10 mouse cellular contexts compared by ENCODE assay signal in genomic region chr10:7839551-7840352, GRCm38 (mm10). TPM values are rescaled to one million over a fixed set of nuclear protein-coding genes. Genes with fewer than 3 reads are reported as not detected.
A peak's percentile ranks its signal among the peaks of the same experiment; 100 is the strongest.
DNase-seq lines count a peak whose midpoint lies in the region; ATAC-seq and TF ChIP-seq lines count a peak whose summit lies in the region.
"Had no signal": no experiment of that assay in that cellular context is flagged by ENCODE, and none has a peak within 500 bp of the region (broad histone marks: within the 10 kb centered on the region; RNA-seq: fewer than 3 reads in every experiment).

No protein-coding gene starts in this region.

- no peak overlapping the region for H3K9ac ChIP-seq in forebrain, embryonic 14.5 days (ENCODE audit: low read length)
- no peak overlapping the region for H3K9ac ChIP-seq in forebrain, postnatal 0 days
- H3K9ac ChIP-seq in midbrain, embryonic 13.5 days (replicated peaks), result no peak overlapping the region
- H3K9ac ChIP-seq: limb, embryonic 12.5 days had no signal

- no peaks in the 10 kb centered on the region for H3K4me1 ChIP-seq in forebrain, embryonic 14.5 days (ENCODE audit: control insufficient read depth, insufficient read depth, low read length)
- no peaks in the 10 kb centered on the region for H3K4me1 ChIP-seq in forebrain, postnatal 0 days (ENCODE audit: insufficient read depth)
- no peaks in the 10 kb centered on the region for H3K4me1 ChIP-seq in midbrain, embryonic 13.5 days (replicated peaks)

- intact Hi-C loops in heart, postnatal 14 days (cut with DNase I), result no loop called here

- H3K36me3 ChIP-seq in forebrain, embryonic 14.5 days (ENCODE audit: control insufficient read depth, insufficient read depth, low read length), result no peaks in the 10 kb centered on the region
- no peaks in the 10 kb centered on the region for H3K36me3 ChIP-seq in forebrain, postnatal 0 days (ENCODE audit: insufficient read depth)
- H3K36me3 ChIP-seq in midbrain, embryonic 13.5 days, result no peaks in the 10 kb centered on the region
- H3K36me3 ChIP-seq: limb, embryonic 12.5 days had no signal

- no peak overlapping the region for H3K4me2 ChIP-seq in forebrain, embryonic 14.5 days (ENCODE audit: low read length)
- no peak overlapping the region for H3K4me2 ChIP-seq in forebrain, postnatal 0 days (ENCODE audit: low read depth)
- no peak overlapping the region for H3K4me2 ChIP-seq in midbrain, embryonic 13.5 days (replicated peaks)
- H3K4me2 ChIP-seq: limb, embryonic 12.5 days had no signal

- no peak for DNase-seq in forebrain, embryonic 14.5 days (ENCODE audit: low spot score)
- no peak for DNase-seq in forebrain, postnatal 0 days
- peak; percentile 16 for DNase-seq in urinary bladder, postnatal 14 days (ENCODE audit: low spot score)
- DNase-seq in urinary bladder, postnatal 25 days (ENCODE audit: low spot score), result no peak
- peak; percentile 18 to 32 for DNase-seq in heart, postnatal 14 days
- DNase-seq in Muller cell, postnatal 12 days (ENCODE audit: inconsistent ontology term), result no peak

- no peak for TF ChIP-seq CTCF in forebrain, postnatal 0 days (IDR thresholded peaks at IDR 0.05; ENCODE audit: low read depth)

- WGBS in forebrain, embryonic 14.5 days, result 82% methylated on average over 22 of the region's 22 CpGs
- 69% methylated on average over 22 of the region's 22 CpGs for WGBS in forebrain, postnatal 0 days
- 91% methylated on average over 22 of the region's 22 CpGs for WGBS in midbrain, embryonic 13.5 days

- no peak overlapping the region for H3K27ac ChIP-seq in forebrain, embryonic 14.5 days (ENCODE audit: low read depth, low read length)
- H3K27ac ChIP-seq in forebrain, postnatal 0 days (ENCODE audit: low read depth, low read length), result no peak overlapping the region
- H3K27ac ChIP-seq in midbrain, embryonic 13.5 days, result no peak overlapping the region
- H3K27ac ChIP-seq: limb, embryonic 12.5 days had no signal

- peak; percentile 4; the same call in 1 of the 2 replicates for ATAC-seq in forebrain, embryonic 14.5 days
- no peak for ATAC-seq in forebrain, postnatal 0 days
- ATAC-seq in megakaryocyte, adult 5-6 weeks (ENCODE audit: poor library complexity, severe bottlenecking), result no peak
- no peak for ATAC-seq in midbrain, embryonic 13.5 days

- no peaks in the 10 kb centered on the region for H3K27me3 ChIP-seq in forebrain, embryonic 14.5 days (replicated peaks; ENCODE audit: control insufficient read depth, insufficient read depth, low read length)
- no peaks in the 10 kb centered on the region for H3K27me3 ChIP-seq in forebrain, postnatal 0 days (ENCODE audit: insufficient read depth, low read length)
- no peaks in the 10 kb centered on the region for H3K27me3 ChIP-seq in midbrain, embryonic 13.5 days

- H3K4me3 ChIP-seq in forebrain, embryonic 14.5 days (ENCODE audit: low read depth, low read length), result no peak overlapping the region
- H3K4me3 ChIP-seq in forebrain, postnatal 0 days (ENCODE audit: low read depth, low read length), result no peak overlapping the region
- H3K4me3 ChIP-seq in midbrain, embryonic 13.5 days (replicated peaks), result no peak overlapping the region
- H3K4me3 ChIP-seq: limb, embryonic 12.5 days had no signal

- no peaks in the 10 kb centered on the region for H3K9me3 ChIP-seq in forebrain, embryonic 14.5 days (replicated peaks; ENCODE audit: control insufficient read depth, low read length)
- H3K9me3 ChIP-seq in forebrain, postnatal 0 days (ENCODE audit: low read length), result no peaks in the 10 kb centered on the region
- H3K9me3 ChIP-seq in midbrain, embryonic 13.5 days, result no peaks in the 10 kb centered on the region
- H3K9me3 ChIP-seq: limb, embryonic 12.5 days had no signal

RNA-seq across cellular contexts. Expression of gene Zc3h12d, which starts 7.5 kb away (rescaled TPM):
- polyA plus RNA-seq in forebrain, embryonic 14.5 days (2014; fragmentation: Nextera tagmentation; extraction: Ambion mirVana), result 0.05 TPM in 1 of 2 replicates, not detected in the other
- 0.08 and 0.24 TPM in 2 replicates for total RNA-seq in forebrain, postnatal 0 days (2014; rRNA removed)
- polyA plus RNA-seq in forebrain, postnatal 0 days (2015; fragmentation: Nextera tagmentation; extraction: Ambion mirVana), result 0.09 and 0.21 TPM in 2 replicates
- under 1 TPM; 0.24 to 0.29 TPM for total RNA-seq in heart, postnatal 14 days (2021)
- total RNA-seq in megakaryocyte, adult 5-6 weeks (2015), result 5.3 and 7.3 TPM in 2 replicates
- total RNA-seq in megakaryocyte, adult 5-6 weeks (2017), result 9.3 and 11.3 TPM in 2 replicates
- polyA plus RNA-seq in midbrain, embryonic 13.5 days (2015; fragmentation: Nextera tagmentation; extraction: Ambion mirVana), result 0.08 and 0.10 TPM in 2 replicates
- polyA plus RNA-seq: C2C12 had no signal

RNA-seq across cellular contexts. Expression of gene Ppil4, which starts 47.1 kb away (rescaled TPM):
- 47.6 and 53.7 TPM in 2 replicates for polyA plus RNA-seq in forebrain, embryonic 14.5 days (2014; fragmentation: Nextera tagmentation; extraction: Ambion mirVana)
- 37.5 and 49.6 TPM in 2 replicates for total RNA-seq in forebrain, postnatal 0 days (2014; rRNA removed)
- polyA plus RNA-seq in forebrain, postnatal 0 days (2015; fragmentation: Nextera tagmentation; extraction: Ambion mirVana), result 44.4 and 50.2 TPM in 2 replicates
- 10 to 100 TPM; 16.5 to 17.1 TPM for total RNA-seq in heart, postnatal 14 days (2021)
- 36.4 and 39.4 TPM in 2 replicates for total RNA-seq in megakaryocyte, adult 5-6 weeks (2015)
- total RNA-seq in megakaryocyte, adult 5-6 weeks (2017), result 73.5 and 79.8 TPM in 2 replicates
- 51.2 and 55.2 TPM in 2 replicates for polyA plus RNA-seq in midbrain, embryonic 13.5 days (2015; fragmentation: Nextera tagmentation; extraction: Ambion mirVana)

RNA-seq across cellular contexts. Expression of gene Ginm1, which starts 47.1 kb away (rescaled TPM):
- 47.5 and 54.2 TPM in 2 replicates for polyA plus RNA-seq in forebrain, embryonic 14.5 days (2014; fragmentation: Nextera tagmentation; extraction: Ambion mirVana)
- total RNA-seq in forebrain, postnatal 0 days (2014; rRNA removed), result 31.0 and 51.0 TPM in 2 replicates
- 61.2 and 65.6 TPM in 2 replicates for polyA plus RNA-seq in forebrain, postnatal 0 days (2015; fragmentation: Nextera tagmentation; extraction: Ambion mirVana)
- 10 to 100 TPM; 83.4 to 96.4 TPM for total RNA-seq in heart, postnatal 14 days (2021)
- total RNA-seq in megakaryocyte, adult 5-6 weeks (2015), result 47.8 and 54.0 TPM in 2 replicates
- total RNA-seq in megakaryocyte, adult 5-6 weeks (2017), result 58.8 and 74.6 TPM in 2 replicates
- polyA plus RNA-seq in midbrain, embryonic 13.5 days (2015; fragmentation: Nextera tagmentation; extraction: Ambion mirVana), result 49.6 and 51.1 TPM in 2 replicates

Comparison
In these comparisons a context has a peak if more than half of its experiments do, and no peak if none do; other contexts are left out.
1. DNase-seq: peak in urinary bladder, postnatal 14 days (single experiment) and heart, postnatal 14 days (2 of 2); none in forebrain, embryonic 14.5 days (single experiment), forebrain, postnatal 0 days (single experiment), urinary bladder, postnatal 25 days (single experiment) and Muller cell, postnatal 12 days (single experiment).